Comparison of ENCODE assay signal across 9 mouse cellular contexts in the genomic region with DNA sequence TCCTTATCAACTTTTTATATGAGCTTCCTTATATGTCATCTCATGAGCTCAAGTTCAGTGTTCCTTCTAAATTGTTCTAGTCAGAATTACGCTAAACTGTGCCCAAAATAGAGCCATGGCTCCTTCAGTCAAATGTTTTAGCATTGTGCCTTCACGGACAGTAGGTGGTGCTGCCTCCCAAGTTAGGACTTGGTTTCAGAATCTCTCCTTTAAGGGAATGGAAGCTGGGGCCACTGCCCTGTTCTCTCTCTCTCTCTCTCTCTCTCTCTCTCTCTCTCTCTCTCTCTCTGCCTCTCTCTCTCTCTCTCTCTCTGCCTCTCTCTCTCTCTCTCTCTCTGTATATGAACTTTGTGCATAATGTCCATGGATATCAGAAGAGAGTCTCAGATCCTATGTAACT. TPM values are rescaled to one million over a fixed set of nuclear protein-coding genes. Genes with fewer than 3 reads are reported as not detected.
A peak's percentile ranks its signal among the peaks of the same experiment; 100 is the strongest.
DNase-seq lines count a peak whose midpoint lies in the region; ATAC-seq and TF ChIP-seq lines count a peak whose summit lies in the region.
"Had no signal": no experiment of that assay in that cellular context is flagged by ENCODE, and none has a peak within 500 bp of the region (broad histone marks: within the 10 kb centered on the region; RNA-seq: fewer than 3 reads in every experiment).

No protein-coding gene starts in this region.

- H3K27me3 ChIP-seq in forebrain, embryonic 13.5 days = 0 out of 2 replicates have a peak, but pooled peaks cover 6% of the 10 kb centered on the region
- H3K27me3 ChIP-seq in forebrain, embryonic 10.5 days (ENCODE audit: poor library complexity, severe bottlenecking) = no peaks in the 10 kb centered on the region
- H3K27me3 ChIP-seq in embryonic facial prominence, embryonic 14.5 days (replicated peaks; ENCODE audit: control insufficient read depth, insufficient read depth, low read length) = 0 out of 2 replicates have a peak, but pooled peaks cover 4% of the 10 kb centered on the region
- no peaks in the 10 kb centered on the region for H3K27me3 ChIP-seq in splenic B cell, adult 2 months (ENCODE audit: control insufficient read depth, insufficient read depth, low read length, poor library complexity, severe bottlenecking)

- no peaks in the 10 kb centered on the region for H3K9me3 ChIP-seq in forebrain, embryonic 13.5 days (replicated peaks)
- H3K9me3 ChIP-seq in forebrain, embryonic 10.5 days = no peaks in the 10 kb centered on the region
- H3K9me3 ChIP-seq in embryonic facial prominence, embryonic 14.5 days (ENCODE audit: control insufficient read depth, low read length) = no peaks in the 10 kb centered on the region

- no peak overlapping the region for H3K9ac ChIP-seq in forebrain, embryonic 13.5 days
- no peak overlapping the region for H3K9ac ChIP-seq in embryonic facial prominence, embryonic 14.5 days (ENCODE audit: low read depth, low read length)

- H3K27ac ChIP-seq in forebrain, embryonic 13.5 days = no peak overlapping the region
- no peak overlapping the region for H3K27ac ChIP-seq in forebrain, embryonic 10.5 days
- no peak overlapping the region for H3K27ac ChIP-seq in embryonic facial prominence, embryonic 14.5 days (replicated peaks; ENCODE audit: low read depth, low read length)
- no peak overlapping the region for H3K27ac ChIP-seq in layer of hippocampus, adult 2 months

- no peak overlapping the region for H3K4me2 ChIP-seq in forebrain, embryonic 13.5 days
- H3K4me2 ChIP-seq in embryonic facial prominence, embryonic 14.5 days (ENCODE audit: low read depth, low read length) = no peak overlapping the region

- peak; percentile 41; the same call in 1 of the 2 replicates for ATAC-seq in forebrain, embryonic 13.5 days
- no peak for ATAC-seq in embryonic facial prominence, embryonic 14.5 days (ENCODE audit: low read depth)
- ATAC-seq in megakaryocyte-erythroid progenitor cell, adult 5-6 weeks (replicated peaks; ENCODE audit: low FRiP score, low TSS enrichment, poor library complexity, severe bottlenecking) = peak; percentile 89

- H3K4me1 ChIP-seq in forebrain, embryonic 13.5 days = no peaks in the 10 kb centered on the region
- no peaks in the 10 kb centered on the region for H3K4me1 ChIP-seq in forebrain, embryonic 10.5 days
- no peaks in the 10 kb centered on the region for H3K4me1 ChIP-seq in embryonic facial prominence, embryonic 14.5 days (ENCODE audit: control insufficient read depth, insufficient read depth, low read length)

- H3K36me3 ChIP-seq in forebrain, embryonic 13.5 days (ENCODE audit: poor library complexity, severe bottlenecking) = no peaks in the 10 kb centered on the region
- H3K36me3 ChIP-seq in forebrain, embryonic 10.5 days (replicated peaks) = no peaks in the 10 kb centered on the region
- H3K36me3 ChIP-seq in embryonic facial prominence, embryonic 14.5 days (ENCODE audit: control insufficient read depth, insufficient read depth, low read length) = no peaks in the 10 kb centered on the region
- no peaks in the 10 kb centered on the region for H3K36me3 ChIP-seq in splenic B cell, adult 2 months (ENCODE audit: control insufficient read depth, insufficient read depth, low read length, poor library complexity, severe bottlenecking)

- TF ChIP-seq CTCF in layer of hippocampus, adult 2 months (conservative IDR thresholded peaks at IDR 0.05) = peak; percentile 82

- H3K4me3 ChIP-seq in forebrain, embryonic 13.5 days = no peak overlapping the region
- H3K4me3 ChIP-seq in forebrain, embryonic 10.5 days = no peak overlapping the region
- no peak overlapping the region for H3K4me3 ChIP-seq in embryonic facial prominence, embryonic 14.5 days (ENCODE audit: low read depth, low read length)
- H3K4me3 ChIP-seq in layer of hippocampus, adult 2 months = no peak overlapping the region

- DNase-seq in forebrain, embryonic 10.5 days (ENCODE audit: extremely low spot score, low spot score) = no peak
- DNase-seq in urinary bladder, postnatal 25 days (ENCODE audit: low spot score) = peak; percentile 28
- DNase-seq in urinary bladder, postnatal 4 days (ENCODE audit: low spot score in 2 of 2) = no peak
- DNase-seq in embryonic facial prominence, embryonic 14.5 days (ENCODE audit: low spot score) = peak; percentile 66
- DNase-seq in layer of hippocampus, adult 2 months (ENCODE audit: low spot score in 2 of 2) = peak; percentile 11 to 60
- DNase-seq in splenic B cell, adult 2 months (ENCODE audit: low read depth, low spot score) = peak; percentile 62

- 21% methylated on average over 2 of the region's 2 CpGs for WGBS in forebrain, embryonic 13.5 days
- WGBS in forebrain, embryonic 10.5 days = 23% methylated on average over 2 of the region's 2 CpGs
- WGBS in embryonic facial prominence, embryonic 14.5 days = 11% methylated on average over 2 of the region's 2 CpGs

RNA-seq across cellular contexts. Expression of gene Trim40, which starts 2.4 kb away (rescaled TPM):
- polyA plus RNA-seq in forebrain, embryonic 13.5 days (2015; fragmentation: Nextera tagmentation; extraction: Ambion mirVana) = not detected in 2 replicates
- polyA plus RNA-seq in forebrain, embryonic 10.5 days (2016; fragmentation: Nextera tagmentation; extraction: Ambion mirVana) = not detected in 2 replicates
- polyA plus RNA-seq in embryonic facial prominence, embryonic 14.5 days (2014; fragmentation: Nextera tagmentation; extraction: Ambion mirVana) = not detected in 2 replicates
- not detected for total RNA-seq in layer of hippocampus, adult 2 months (2021)
- total RNA-seq in megakaryocyte-erythroid progenitor cell, adult 5-6 weeks (2014; fragmentation: Nextera tagmentation) = not detected in 2 replicates
- not detected in 2 replicates for total RNA-seq in megakaryocyte-erythroid progenitor cell, adult 5-6 weeks (2017)
- total RNA-seq: layer of hippocampus, adult 18-20 months had no signal

RNA-seq across cellular contexts. Expression of gene Trim31, which starts 5.6 kb away (rescaled TPM):
- polyA plus RNA-seq in forebrain, embryonic 13.5 days (2015; fragmentation: Nextera tagmentation; extraction: Ambion mirVana) = not detected in 2 replicates
- polyA plus RNA-seq in forebrain, embryonic 10.5 days (2016; fragmentation: Nextera tagmentation; extraction: Ambion mirVana) = not detected in 2 replicates
- not detected in 2 replicates for polyA plus RNA-seq in embryonic facial prominence, embryonic 14.5 days (2014; fragmentation: Nextera tagmentation; extraction: Ambion mirVana)
- under 1 TPM in 1 of 2 experiments, not detected in 1; 0.15 TPM for total RNA-seq in layer of hippocampus, adult 2 months (2021)
- total RNA-seq in megakaryocyte-erythroid progenitor cell, adult 5-6 weeks (2014; fragmentation: Nextera tagmentation) = not detected in 2 replicates
- total RNA-seq in megakaryocyte-erythroid progenitor cell, adult 5-6 weeks (2017) = not detected in 2 replicates
- total RNA-seq: layer of hippocampus, adult 18-20 months had no signal

RNA-seq across cellular contexts. Expression of gene Trim10, which starts 23.0 kb away (rescaled TPM):
- polyA plus RNA-seq in forebrain, embryonic 13.5 days (2015; fragmentation: Nextera tagmentation; extraction: Ambion mirVana) = 1.2 and 2.1 TPM in 2 replicates
- polyA plus RNA-seq in forebrain, embryonic 10.5 days (2016; fragmentation: Nextera tagmentation; extraction: Ambion mirVana) = 6.1 and 9.8 TPM in 2 replicates
- 3.6 and 3.7 TPM in 2 replicates for polyA plus RNA-seq in embryonic facial prominence, embryonic 14.5 days (2014; fragmentation: Nextera tagmentation; extraction: Ambion mirVana)
- not detected for total RNA-seq in layer of hippocampus, adult 2 months (2021)
- 7.5 and 9.6 TPM in 2 replicates for total RNA-seq in megakaryocyte-erythroid progenitor cell, adult 5-6 weeks (2014; fragmentation: Nextera tagmentation)
- 13.8 and 24.1 TPM in 2 replicates for total RNA-seq in megakaryocyte-erythroid progenitor cell, adult 5-6 weeks (2017)
- total RNA-seq: layer of hippocampus, adult 18-20 months had no signal

RNA-seq across cellular contexts. Expression of gene Trim15, which starts 25.4 kb away (rescaled TPM):
- polyA plus RNA-seq in forebrain, embryonic 13.5 days (2015; fragmentation: Nextera tagmentation; extraction: Ambion mirVana) = 0.30 and 0.41 TPM in 2 replicates
- 0.20 and 0.27 TPM in 2 replicates for polyA plus RNA-seq in forebrain, embryonic 10.5 days (2016; fragmentation: Nextera tagmentation; extraction: Ambion mirVana)
- 0.10 and 0.15 TPM in 2 replicates for polyA plus RNA-seq in embryonic facial prominence, embryonic 14.5 days (2014; fragmentation: Nextera tagmentation; extraction: Ambion mirVana)
- total RNA-seq in layer of hippocampus, adult 2 months (2021) = not detected
- not detected in 2 replicates for total RNA-seq in megakaryocyte-erythroid progenitor cell, adult 5-6 weeks (2014; fragmentation: Nextera tagmentation)
- not detected in 2 replicates for total RNA-seq in megakaryocyte-erythroid progenitor cell, adult 5-6 weeks (2017)
- total RNA-seq: layer of hippocampus, adult 18-20 months had no signal

RNA-seq across cellular contexts. Expression of gene Rnf39, which starts 50.4 kb away (rescaled TPM):
- polyA plus RNA-seq in forebrain, embryonic 13.5 days (2015; fragmentation: Nextera tagmentation; extraction: Ambion mirVana) = 0.21 and 0.83 TPM in 2 replicates
- 0.26 and 0.31 TPM in 2 replicates for polyA plus RNA-seq in forebrain, embryonic 10.5 days (2016; fragmentation: Nextera tagmentation; extraction: Ambion mirVana)
- polyA plus RNA-seq in embryonic facial prominence, embryonic 14.5 days (2014; fragmentation: Nextera tagmentation; extraction: Ambion mirVana) = 1.2 and 2.7 TPM in 2 replicates
- total RNA-seq in layer of hippocampus, adult 2 months (2021) = 1 to 10 TPM; 5.2 to 5.3 TPM
- not detected in 2 replicates for total RNA-seq in megakaryocyte-erythroid progenitor cell, adult 5-6 weeks (2014; fragmentation: Nextera tagmentation)
- total RNA-seq in megakaryocyte-erythroid progenitor cell, adult 5-6 weeks (2017) = not detected in 2 replicates

Comparison
In these comparisons a context has a peak if more than half of its experiments do, and no peak if none do; other contexts are left out.
1. DNase-seq: peak in urinary bladder, postnatal 25 days (single experiment), embryonic facial prominence, embryonic 14.5 days (single experiment), layer of hippocampus, adult 2 months (2 of 2) and splenic B cell, adult 2 months (single experiment); none in forebrain, embryonic 10.5 days (single experiment) and urinary bladder, postnatal 4 days (0 of 2).